Mouse (Mus musculus) T-helper 2 cell (primary cell): ENCODE results near the gene Vmn1r206.
"Not testable (repeated sequence)": the region's sequence is repeated elsewhere in the genome, so short reads cannot be mapped to it uniquely, and the experiment has no call there.

Experiments used
- in situ Hi-C: fragments of 300-600 bp; cut with MboI, MseI; formaldehyde crosslinking; loops from one replicate; pipeline ENCODE4 v1.15.1; 2025; ENCODE audit warnings: high pct_unique_total_duplicates

Vmn1r206 gene

GRCm38 (mm10) chr13:22624151-22624550, at the start of gene Vmn1r206:
TSS of gene Vmn1r206 (minus strand) at chr13:22624251.
- in situ Hi-C loops, result not testable (repeated sequence)

- in situ Hi-C loops, result no loop called here
These were observed 31.2 kb downstream of the Vmn1r206 start, which contains the start of gene Vmn1r205 for GRCm38 (mm10) chr13:22592900-22593299. TSS of gene Vmn1r205 (minus strand) at chr13:22593000.

- in situ Hi-C loops, result not testable (repeated sequence)
These were observed 40.7 kb downstream of the Vmn1r206 start for GRCm38 (mm10) chr13:22583336-22583735.

GRCm38 (mm10) chr13:22574911-22575310, 49.1 kb downstream of the Vmn1r206 start:
- in situ Hi-C loops, result not testable (repeated sequence)
